Mouse (Mus musculus): ENCODE data around the gene Pdzd2.

- no peak for TF ChIP-seq CTCF (IDR thresholded peaks at IDR 0.05; ENCODE audit: extremely low read depth, insufficient read depth, insufficient read length, insufficient replicate concordance)
- TF ChIP-seq POLR2A (IDR thresholded peaks at IDR 0.05; ENCODE audit: low read depth, low read length): no peak
Measured at GRCm38 (mm10) chr15:12739277-12740247, at the start of gene Pdzd2.

All from spleen, adult 2 months (tissue).